Mouse (Mus musculus) liver, embryonic 14.5 days (tissue): ENCODE data around the gene Fam83e. TPM values are rescaled to one million over a fixed set of nuclear protein-coding genes. Genes with fewer than 3 reads are reported as not detected.

Experiments
- ATAC-seq: fragments of 200-750 bp; cut with Nextera tagmentation; 2 replicates; pipeline ENCODE4 v1.8.0; 2017; ENCODE audit warnings: moderate number of reproducible peaks, mild to moderate bottlenecking, moderate library complexity; ENCODE audit not compliant: insufficient read depth
- DNase-seq, 3 experiments: peaks; one replicate each; pipeline ENCODE4 v3.0.0-alpha.2; 2012 to 2013; ENCODE audit warnings: low read depth in 3 of 3, low spot score in 3 of 3
- H3K27ac ChIP-seq: fragments of 300-500 bp; sonication (generic); 2 replicates; pipeline ENCODE4 v1.5.1; 2014; ENCODE audit warnings: moderate library complexity, mild to moderate bottlenecking, control low read depth, inconsistent platforms
- H3K27me3 ChIP-seq: fragments of 300-500 bp; sonication (generic); 2 replicates; pipeline ENCODE4 v1.6.1; 2014; ENCODE audit warnings: mild to moderate bottlenecking, low read length, moderate library complexity; ENCODE audit not compliant: control insufficient read depth, insufficient read depth
- H3K36me3 ChIP-seq: fragments of 300-500 bp; sonication (generic); replicated peaks from 2 replicates; pipeline ENCODE4 v1.6.1; 2014; ENCODE audit warnings: low read depth; ENCODE audit not compliant: control insufficient read depth, insufficient read depth
- H3K4me1 ChIP-seq, 2 experiments: fragments of 200-500 bp in 1 of 2; fragments of 300-500 bp in 1 of 2; sonication (generic) in 1 of 2; replicated peaks; 2 replicates each; pipeline ENCODE4 v1.6.1; 2012 to 2014; ENCODE audit warnings: antibody characterized with exemption in 1 of 2, inconsistent platforms in 1 of 2, low read length in 1 of 2; ENCODE audit not compliant: control insufficient read depth in 2 of 2, insufficient read depth in 2 of 2
- H3K4me2 ChIP-seq: fragments of 300-500 bp; sonication (generic); 2 replicates; pipeline ENCODE4 v1.6.1; 2014; ENCODE audit warnings: low read depth, mild to moderate bottlenecking, control low read depth, moderate library complexity
- H3K4me3 ChIP-seq, 2 experiments: fragments of 200-500 bp in 1 of 2; fragments of 300-500 bp in 1 of 2; sonication (generic) in 1 of 2; 2 replicates each; pipeline ENCODE4 v1.5.1; 2012 to 2014; ENCODE audit warnings: low read depth in 2 of 2, low read length in 2 of 2, mild to moderate bottlenecking in 2 of 2, control low read depth in 1 of 2, inconsistent platforms in 1 of 2, moderate library complexity in 1 of 2; ENCODE audit not compliant: insufficient read depth in 1 of 2
- H3K9ac ChIP-seq: fragments of 300-500 bp; sonication (generic); replicated peaks from 2 replicates; pipeline ENCODE4 v1.6.1; 2014; ENCODE audit warnings: mild to moderate bottlenecking, control low read depth, moderate library complexity
- H3K9me3 ChIP-seq: fragments of 300-500 bp; sonication (generic); 2 replicates; pipeline ENCODE4 v1.6.1; 2016; ENCODE audit warnings: low read length, mixed read lengths; ENCODE audit not compliant: control insufficient read depth
- CTCF ChIP-seq: IDR thresholded peaks from 2 replicates; pipeline ENCODE4 v1.5.1; 2016; ENCODE audit warnings: antibody characterized with exemption, low read depth, control low read depth
- EP300 ChIP-seq: IDR thresholded peaks from 2 replicates; pipeline ENCODE4 v1.6.1; 2016; ENCODE audit warnings: antibody characterized with exemption, low read depth
- WGBS: fragments of 180-500 bp; shearing (Covaris S2); extraction: QIAGEN DNeasy Blood & Tissue Kit; methylation state at CpG from one replicate; pipeline ENCODE4 v1.1.7; 2014; ENCODE audit not compliant: insufficient replicate concordance; 5-methylcytosine and 5-hydroxymethylcytosine counted together
- polyA plus RNA-seq, 2 experiments: library from polyadenylated mRNA; depleted of rRNA in 1 of 2; stranded (reverse) in 1 of 2; unstranded in 1 of 2; fragments of >200 nt; fragmentation: Nextera tagmentation in 1 of 2; extraction: Ambion mirVana in 1 of 2; gene quantifications; 2 replicates each; pipeline versions ENCODE4 v1.2.1 to v1.2.3; 2012 to 2014

Fam83e gene
- polyA plus RNA-seq, 2 experiments: 0.14 to 0.31 TPM

GRCm38 (mm10) chr7:45767500-45767899, 46.5 kb downstream of the Fam83e start:
- Histone ChIP-seq H3K4me1 (no peaks in the 10 kb centered on the region), H3K4me2 (no peak overlapping the region), H3K27me3 (no peaks in the 10 kb centered on the region), H3K9me3 (no peaks in the 10 kb centered on the region), H3K9ac (no peak overlapping the region), H3K27ac (no peak overlapping the region), H3K4me3 (no peak overlapping the region), H3K36me3 (no peaks in the 10 kb centered on the region)
- DNase-seq (no peak), ATAC-seq (no peak)
- 69% methylated on average over 6 of the region's 6 CpGs for WGBS
- TF ChIP-seq CTCF: peak; percentile 22; the same call in 1 of the 2 replicates
- no peak for TF ChIP-seq EP300

GRCm38 (mm10) chr7:45770427-45771082, 49.5 kb downstream of the Fam83e start:
- no peak overlapping the region for H3K9ac ChIP-seq
- no peak overlapping the region for H3K4me3 ChIP-seq
- no peaks in the 10 kb centered on the region for H3K4me1 ChIP-seq
- H3K9me3 ChIP-seq: no peaks in the 10 kb centered on the region
- H3K27me3 ChIP-seq: no peaks in the 10 kb centered on the region; the same call in 1 of the 2 replicates
- H3K27ac ChIP-seq: no peak overlapping the region
- TF ChIP-seq CTCF (no peak), EP300 (no peak)
- ATAC-seq: no peak
- 48% methylated on average over 8 of the region's 8 CpGs for WGBS
- no peak overlapping the region for H3K4me2 ChIP-seq
- H3K36me3 ChIP-seq: no peaks in the 10 kb centered on the region
- DNase-seq: no peak

- TF ChIP-seq EP300 (no peak), CTCF (no peak)
- H3K27ac ChIP-seq: no peak overlapping the region
- WGBS: 49% methylated on average over 4 of the region's 4 CpGs
- H3K4me3 ChIP-seq: no peak overlapping the region
- no peaks in the 10 kb centered on the region; the same call in 1 of the 2 replicates for H3K27me3 ChIP-seq
- no peak for ATAC-seq
- DNase-seq: no peak
- H3K4me2 ChIP-seq: no peak overlapping the region
- no peaks in the 10 kb centered on the region for H3K9me3 ChIP-seq
- no peaks in the 10 kb centered on the region for H3K4me1 ChIP-seq
- H3K36me3 ChIP-seq: no peaks in the 10 kb centered on the region
- no peak overlapping the region for H3K9ac ChIP-seq
These were observed 50.1 kb downstream of the Fam83e start for GRCm38 (mm10) chr7:45771101-45771500.

GRCm38 (mm10) chr7:45775237-45775636, 54.2 kb downstream of the Fam83e start:
- H3K4me1 ChIP-seq: no peaks in the 10 kb centered on the region
- H3K9me3 ChIP-seq: no peaks in the 10 kb centered on the region
- H3K4me3 ChIP-seq: no peak overlapping the region
- no peak overlapping the region for H3K9ac ChIP-seq
- ATAC-seq: no peak
- no peak for DNase-seq
- WGBS: 48% methylated on average over 7 of the region's 7 CpGs
- no peak overlapping the region for H3K27ac ChIP-seq
- no peak overlapping the region for H3K4me2 ChIP-seq
- no peaks in the 10 kb centered on the region for H3K36me3 ChIP-seq
- TF ChIP-seq EP300 (no peak), CTCF (no peak)
- no peaks in the 10 kb centered on the region; the same call in none of the 2 replicates for H3K27me3 ChIP-seq

Other genes starting within 250 kb of the Fam83e start
Only the 30 nearest of the 32 such genes appear.
- 1.5 and 2.2 TPM in 2 replicates for gene Dhdh, start 232.4 kb upstream of the Fam83e start, polyA plus RNA-seq (2012; rRNA removed)
- gene Dhdh, start 232.4 kb upstream of the Fam83e start, polyA plus RNA-seq (2014; fragmentation: Nextera tagmentation; extraction: Ambion mirVana): 1.6 and 1.8 TPM in 2 replicates
- gene Nucb1, start 210.8 kb upstream of the Fam83e start, polyA plus RNA-seq (2012; rRNA removed): 48.2 and 58.8 TPM in 2 replicates
- gene Nucb1, start 210.8 kb upstream of the Fam83e start, polyA plus RNA-seq (2014; fragmentation: Nextera tagmentation; extraction: Ambion mirVana): 81.7 and 97.2 TPM in 2 replicates
- 79.3 and 140 TPM in 2 replicates for gene Ppp1r15a, start 194.9 kb upstream of the Fam83e start, polyA plus RNA-seq (2012; rRNA removed)
- gene Ppp1r15a, start 194.9 kb upstream of the Fam83e start, polyA plus RNA-seq (2014; fragmentation: Nextera tagmentation; extraction: Ambion mirVana): 165 and 183 TPM in 2 replicates
- 0.52 and 0.90 TPM in 2 replicates for gene Plekha4, start 194.9 kb upstream of the Fam83e start, polyA plus RNA-seq (2012; rRNA removed)
- 0.40 and 0.41 TPM in 2 replicates for gene Plekha4, start 194.9 kb upstream of the Fam83e start, polyA plus RNA-seq (2014; fragmentation: Nextera tagmentation; extraction: Ambion mirVana)
- 0.95 and 2.1 TPM in 2 replicates for gene Hsd17b14, start 166.3 kb upstream of the Fam83e start, polyA plus RNA-seq (2012; rRNA removed)
- gene Hsd17b14, start 166.3 kb upstream of the Fam83e start, polyA plus RNA-seq (2014; fragmentation: Nextera tagmentation; extraction: Ambion mirVana): 1.2 and 2.5 TPM in 2 replicates
- gene Bcat2, start 151.1 kb upstream of the Fam83e start, polyA plus RNA-seq (2012; rRNA removed): 38.8 and 40.6 TPM in 2 replicates
- gene Bcat2, start 151.1 kb upstream of the Fam83e start, polyA plus RNA-seq (2014; fragmentation: Nextera tagmentation; extraction: Ambion mirVana): 35.9 and 39.4 TPM in 2 replicates
- gene Fgf21, start 105.7 kb upstream of the Fam83e start, polyA plus RNA-seq (2012; rRNA removed): not detected in 2 replicates
- not detected in 2 replicates for gene Fgf21, start 105.7 kb upstream of the Fam83e start, polyA plus RNA-seq (2014; fragmentation: Nextera tagmentation; extraction: Ambion mirVana)
- gene Fut1, start 103.9 kb upstream of the Fam83e start, polyA plus RNA-seq (2012; rRNA removed): not detected in 2 replicates
- not detected in 2 replicates for gene Fut1, start 103.9 kb upstream of the Fam83e start, polyA plus RNA-seq (2014; fragmentation: Nextera tagmentation; extraction: Ambion mirVana)
- 0.10 and 0.15 TPM in 2 replicates for gene Izumo1, start 99.4 kb upstream of the Fam83e start, polyA plus RNA-seq (2012; rRNA removed)
- gene Izumo1, start 99.4 kb upstream of the Fam83e start, polyA plus RNA-seq (2014; fragmentation: Nextera tagmentation; extraction: Ambion mirVana): 0.09 TPM in 1 of 2 replicates, not detected in the other
- gene Rasip1, start 93.7 kb upstream of the Fam83e start, polyA plus RNA-seq (2012; rRNA removed): 2.2 and 2.6 TPM in 2 replicates
- 1.3 and 2.6 TPM in 2 replicates for gene Rasip1, start 93.7 kb upstream of the Fam83e start, polyA plus RNA-seq (2014; fragmentation: Nextera tagmentation; extraction: Ambion mirVana)
- 0.25 and 0.56 TPM in 2 replicates for gene Mamstr, start 81.2 kb upstream of the Fam83e start, polyA plus RNA-seq (2012; rRNA removed)
- 0.18 TPM in 1 of 2 replicates, not detected in the other for gene Mamstr, start 81.2 kb upstream of the Fam83e start, polyA plus RNA-seq (2014; fragmentation: Nextera tagmentation; extraction: Ambion mirVana)
- 0.17 TPM in 1 of 2 replicates, not detected in the other for gene Fut2, start 54.8 kb upstream of the Fam83e start, polyA plus RNA-seq (2012; rRNA removed)
- gene Fut2, start 54.8 kb upstream of the Fam83e start, polyA plus RNA-seq (2014; fragmentation: Nextera tagmentation; extraction: Ambion mirVana): not detected in 2 replicates
- 0.04 TPM in 1 of 2 replicates, not detected in the other for gene Ntn5, start 37.2 kb upstream of the Fam83e start, polyA plus RNA-seq (2012; rRNA removed)
- not detected in 2 replicates for gene Ntn5, start 37.2 kb upstream of the Fam83e start, polyA plus RNA-seq (2014; fragmentation: Nextera tagmentation; extraction: Ambion mirVana)
- 0.02 and 0.03 TPM in 2 replicates for gene Sec1, start 26.8 kb upstream of the Fam83e start, polyA plus RNA-seq (2012; rRNA removed)
- gene Sec1, start 26.8 kb upstream of the Fam83e start, polyA plus RNA-seq (2014; fragmentation: Nextera tagmentation; extraction: Ambion mirVana): not detected in 2 replicates
- gene Car11, start 21.4 kb upstream of the Fam83e start, polyA plus RNA-seq (2012; rRNA removed): 0.23 and 0.58 TPM in 2 replicates
- gene Car11, start 21.4 kb upstream of the Fam83e start, polyA plus RNA-seq (2014; fragmentation: Nextera tagmentation; extraction: Ambion mirVana): 0.42 and 0.44 TPM in 2 replicates
- 0.69 and 0.80 TPM in 2 replicates for gene Dbp, start 16.1 kb upstream of the Fam83e start, polyA plus RNA-seq (2012; rRNA removed)
- gene Dbp, start 16.1 kb upstream of the Fam83e start, polyA plus RNA-seq (2014; fragmentation: Nextera tagmentation; extraction: Ambion mirVana): 0.51 and 0.54 TPM in 2 replicates
- gene Rpl18, start 5.8 kb upstream of the Fam83e start, polyA plus RNA-seq (2012; rRNA removed): 499 and 605 TPM in 2 replicates
- gene Rpl18, start 5.8 kb upstream of the Fam83e start, polyA plus RNA-seq (2014; fragmentation: Nextera tagmentation; extraction: Ambion mirVana): 832 and 846 TPM in 2 replicates
- 7.6 and 9.1 TPM in 2 replicates for gene Sphk2, start 3.2 kb upstream of the Fam83e start, polyA plus RNA-seq (2012; rRNA removed)
- 5.8 and 9.0 TPM in 2 replicates for gene Sphk2, start 3.2 kb upstream of the Fam83e start, polyA plus RNA-seq (2014; fragmentation: Nextera tagmentation; extraction: Ambion mirVana)
- gene Spaca4, start 4.6 kb downstream of the Fam83e start, polyA plus RNA-seq (2012; rRNA removed): not detected in 2 replicates
- gene Spaca4, start 4.6 kb downstream of the Fam83e start, polyA plus RNA-seq (2014; fragmentation: Nextera tagmentation; extraction: Ambion mirVana): not detected in 2 replicates
- 0.18 and 0.48 TPM in 2 replicates for gene Lmtk3, start 62.5 kb downstream of the Fam83e start, polyA plus RNA-seq (2012; rRNA removed)
- not detected in 2 replicates for gene Lmtk3, start 62.5 kb downstream of the Fam83e start, polyA plus RNA-seq (2014; fragmentation: Nextera tagmentation; extraction: Ambion mirVana)
- gene Sult2b1, start 63.5 kb downstream of the Fam83e start, polyA plus RNA-seq (2012; rRNA removed): 0.06 and 0.35 TPM in 2 replicates
- gene Sult2b1, start 63.5 kb downstream of the Fam83e start, polyA plus RNA-seq (2014; fragmentation: Nextera tagmentation; extraction: Ambion mirVana): 0.15 and 0.43 TPM in 2 replicates
- gene Cyth2, start 93.4 kb downstream of the Fam83e start, polyA plus RNA-seq (2012; rRNA removed): 14.5 and 19.4 TPM in 2 replicates
- 23.0 and 26.5 TPM in 2 replicates for gene Cyth2, start 93.4 kb downstream of the Fam83e start, polyA plus RNA-seq (2014; fragmentation: Nextera tagmentation; extraction: Ambion mirVana)
- 0.06 and 0.11 TPM in 2 replicates for gene Kcnj14, start 103.6 kb downstream of the Fam83e start, polyA plus RNA-seq (2012; rRNA removed)
- 0.06 and 0.19 TPM in 2 replicates for gene Kcnj14, start 103.6 kb downstream of the Fam83e start, polyA plus RNA-seq (2014; fragmentation: Nextera tagmentation; extraction: Ambion mirVana)
- 11.2 and 12.8 TPM in 2 replicates for gene Grwd1, start 109.7 kb downstream of the Fam83e start, polyA plus RNA-seq (2012; rRNA removed)
- 23.0 and 23.7 TPM in 2 replicates for gene Grwd1, start 109.7 kb downstream of the Fam83e start, polyA plus RNA-seq (2014; fragmentation: Nextera tagmentation; extraction: Ambion mirVana)
- gene Kdelr1, start 151.6 kb downstream of the Fam83e start, polyA plus RNA-seq (2012; rRNA removed): 53.9 and 74.6 TPM in 2 replicates
- gene Kdelr1, start 151.6 kb downstream of the Fam83e start, polyA plus RNA-seq (2014; fragmentation: Nextera tagmentation; extraction: Ambion mirVana): 33.9 and 34.8 TPM in 2 replicates
- gene Grin2d, start 157.2 kb downstream of the Fam83e start, polyA plus RNA-seq (2012; rRNA removed): 0.11 and 0.13 TPM in 2 replicates
- 0.01 TPM in 1 of 2 replicates, not detected in the other for gene Grin2d, start 157.2 kb downstream of the Fam83e start, polyA plus RNA-seq (2014; fragmentation: Nextera tagmentation; extraction: Ambion mirVana)
- 0.86 and 1.2 TPM in 2 replicates for gene Syngr4, start 175.5 kb downstream of the Fam83e start, polyA plus RNA-seq (2012; rRNA removed)
- gene Syngr4, start 175.5 kb downstream of the Fam83e start, polyA plus RNA-seq (2014; fragmentation: Nextera tagmentation; extraction: Ambion mirVana): 1.2 and 1.3 TPM in 2 replicates
- gene Tmem143, start 175.7 kb downstream of the Fam83e start, polyA plus RNA-seq (2012; rRNA removed): 8.6 and 10.2 TPM in 2 replicates
- 2.4 and 2.7 TPM in 2 replicates for gene Tmem143, start 175.7 kb downstream of the Fam83e start, polyA plus RNA-seq (2014; fragmentation: Nextera tagmentation; extraction: Ambion mirVana)
- gene Emp3, start 200.2 kb downstream of the Fam83e start, polyA plus RNA-seq (2012; rRNA removed): 29.0 and 39.6 TPM in 2 replicates
- gene Emp3, start 200.2 kb downstream of the Fam83e start, polyA plus RNA-seq (2014; fragmentation: Nextera tagmentation; extraction: Ambion mirVana): 54.9 and 61.8 TPM in 2 replicates
- 0.96 and 1.0 TPM in 2 replicates for gene Ccdc114, start 202.9 kb downstream of the Fam83e start, polyA plus RNA-seq (2012; rRNA removed)
- 0.82 and 1.2 TPM in 2 replicates for gene Ccdc114, start 202.9 kb downstream of the Fam83e start, polyA plus RNA-seq (2014; fragmentation: Nextera tagmentation; extraction: Ambion mirVana)